Mouse (Mus musculus) hindbrain, embryonic 11.5 days (tissue): ENCODE data around the gene Ifna2. TPM values are rescaled to one million over a fixed set of nuclear protein-coding genes. Genes with fewer than 3 reads are reported as not detected.
A peak's percentile ranks its signal among the peaks of the same experiment; 100 is the strongest.

Source experiments
- ATAC-seq: fragments of 200-750 bp; cut with Nextera tagmentation; 2 replicates; pipeline ENCODE4 v1.8.0; 2017; ENCODE audit warnings: mild to moderate bottlenecking, moderate TSS enrichment, moderate library complexity; ENCODE audit not compliant: low FRiP score
- DNase-seq: peaks from one replicate; pipeline ENCODE4 v3.0.0-alpha.2; 2015; ENCODE audit warnings: low spot score
- H3K27ac ChIP-seq: fragments of 300-500 bp; sonication (generic); 2 replicates; pipeline ENCODE4 v1.5.1; 2014; ENCODE audit warnings: mild to moderate bottlenecking, low read depth, low read length
- H3K27me3 ChIP-seq: fragments of 300-500 bp; sonication (generic); 2 replicates; pipeline ENCODE4 v1.6.1; 2014; ENCODE audit warnings: mild to moderate bottlenecking, low read length, moderate library complexity, mixed read lengths; ENCODE audit not compliant: control insufficient read depth, insufficient read depth
- H3K36me3 ChIP-seq: fragments of 300-500 bp; sonication (generic); 2 replicates; pipeline ENCODE4 v1.6.1; 2014; ENCODE audit warnings: mild to moderate bottlenecking, low read length, moderate library complexity, mixed read lengths; ENCODE audit not compliant: control insufficient read depth, insufficient read depth
- H3K4me1 ChIP-seq: fragments of 300-500 bp; sonication (generic); replicated peaks from 2 replicates; pipeline ENCODE4 v1.6.1; 2014; ENCODE audit warnings: low read length, mixed read lengths; ENCODE audit not compliant: control insufficient read depth, insufficient read depth
- H3K4me2 ChIP-seq: fragments of 300-500 bp; sonication (generic); replicated peaks from 2 replicates; pipeline ENCODE4 v1.6.1; 2014; ENCODE audit warnings: mild to moderate bottlenecking, low read depth, low read length
- H3K4me3 ChIP-seq: fragments of 300-500 bp; sonication (generic); 2 replicates; pipeline ENCODE4 v1.5.1; 2014; ENCODE audit warnings: low read depth, low read length
- H3K9ac ChIP-seq: fragments of 300-500 bp; sonication (generic); 2 replicates; pipeline ENCODE4 v1.6.1; 2014; ENCODE audit warnings: low read depth, low read length
- H3K9me3 ChIP-seq: fragments of 300-500 bp; sonication (generic); 2 replicates; pipeline ENCODE4 v1.6.1; 2016; ENCODE audit warnings: low read length; ENCODE audit not compliant: control insufficient read depth
- WGBS: fragments of 180-500 bp; shearing (Covaris S2); extraction: QIAGEN DNeasy Blood & Tissue Kit; methylation state at CpG from one replicate; pipeline ENCODE4 v1.1.7; 2014; 5-methylcytosine and 5-hydroxymethylcytosine counted together
- polyA plus RNA-seq: library from polyadenylated mRNA; unstranded; fragments of >200 nt; fragmentation: Nextera tagmentation; extraction: Ambion mirVana; gene quantifications from 2 replicates; pipeline ENCODE4 v1.2.1, GENCODE M21; 2014

Gene Ifna2
- polyA plus RNA-seq, 1 experiment from 2014 or later = not detected

- Histone ChIP-seq H3K4me1 (no peaks in the 10 kb centered on the region), H3K4me3 (no peak within 1 kb of the TSS), H3K36me3 (no peaks in the 10 kb centered on the region), H3K9ac (no peak within 1 kb of the TSS), H3K4me2 (no peak within 1 kb of the TSS), H3K27ac (no peak within 1 kb of the TSS), H3K9me3 (no peaks in the 10 kb centered on the region), H3K27me3 (no peaks in the 10 kb centered on the region)
- ATAC-seq = no peak
- WGBS = 81% methylated on average over 2 of the region's 2 CpGs
- no peak for DNase-seq
Observed at GRCm38 (mm10) chr4:88691259-88691658, 7.5 kb upstream of the Ifna2 start, which contains the start of gene Ifnab. Gene Ifnab, minus strand, starts transcription at chr4:88691359.

DNA sequence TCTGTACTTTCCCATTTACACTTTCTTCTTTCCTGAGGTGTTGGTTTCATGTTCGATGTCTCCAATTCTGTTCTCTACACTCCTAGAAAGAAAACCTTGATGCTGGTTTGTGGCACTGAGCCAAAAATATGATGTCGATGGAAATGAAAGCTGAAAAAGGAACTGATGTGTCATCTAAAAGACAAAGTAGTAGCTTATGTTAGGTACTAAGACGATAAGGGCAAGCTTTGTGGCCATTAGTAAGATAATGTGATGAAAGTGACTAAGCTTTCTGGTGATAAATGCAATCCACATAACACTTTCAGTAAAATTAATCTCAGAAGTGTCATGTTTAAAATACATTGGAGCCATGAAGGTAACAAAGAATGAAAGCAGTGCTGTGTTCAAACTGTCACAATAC, 2.4 kb downstream of the Ifna2 start:
- Histone ChIP-seq H3K4me3 (no peak overlapping the region), H3K27ac (no peak overlapping the region), H3K4me1 (no peaks in the 10 kb centered on the region), H3K27me3 (no peaks in the 10 kb centered on the region), H3K9me3 (no peaks in the 10 kb centered on the region), H3K9ac (no peak overlapping the region), H3K4me2 (no peak overlapping the region), H3K36me3 (no peaks in the 10 kb centered on the region)
- no peak for ATAC-seq
- DNase-seq = no peak
- 85% methylated on average over 3 of the region's 3 CpGs for WGBS

DNA sequence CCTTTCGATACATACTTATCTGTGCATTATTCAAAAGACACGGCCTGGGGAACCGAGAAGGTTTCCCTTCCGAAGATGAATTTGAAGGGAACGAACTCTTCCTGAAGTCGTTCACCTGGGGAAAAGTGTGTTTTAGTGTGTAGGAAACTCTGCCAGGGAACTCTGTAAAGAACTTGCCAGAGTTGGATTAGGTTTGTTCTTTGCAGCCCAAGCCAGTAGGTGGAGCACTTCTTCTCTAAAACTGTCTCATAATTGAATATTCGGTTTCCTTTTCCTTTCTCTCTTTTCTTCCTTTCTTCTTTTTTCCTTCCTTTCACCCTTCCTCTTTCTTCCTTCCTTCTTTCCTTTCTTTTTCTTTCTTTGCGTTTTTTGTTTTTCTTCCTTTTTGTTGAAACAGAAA, 3.4 kb downstream of the Ifna2 start:
- Histone ChIP-seq H3K9me3 (no peaks in the 10 kb centered on the region), H3K36me3 (no peaks in the 10 kb centered on the region), H3K4me3 (no peak overlapping the region), H3K4me1 (no peaks in the 10 kb centered on the region), H3K27me3 (no peaks in the 10 kb centered on the region), H3K9ac (no peak overlapping the region), H3K4me2 (no peak overlapping the region), H3K27ac (no peak overlapping the region)
- WGBS = 58% methylated on average over 8 of the region's 8 CpGs
- DNase-seq (peak; percentile 50), ATAC-seq (no peak)

- Histone ChIP-seq H3K4me3 (no peak within 1 kb of the TSS), H3K4me2 (no peak within 1 kb of the TSS), H3K27me3 (no peaks in the 10 kb centered on the region), H3K4me1 (no peaks in the 10 kb centered on the region), H3K9me3 (no peaks in the 10 kb centered on the region), H3K36me3 (no peaks in the 10 kb centered on the region), H3K27ac (no peak within 1 kb of the TSS), H3K9ac (no peak within 1 kb of the TSS)
- no peak for ATAC-seq
- 85% methylated on average over 1 of the region's 1 CpGs for WGBS
- DNase-seq = no peak
Observed at GRCm38 (mm10) chr4:88676824-88677223, 6.9 kb downstream of the Ifna2 start, which contains the start of gene Ifna16. Gene Ifna16, minus strand, starts transcription at chr4:88676924.

- ATAC-seq (no peak), DNase-seq (no peak)
- H3K27ac ChIP-seq = no peak overlapping the region
- no peak overlapping the region for H3K9ac ChIP-seq
- H3K4me1 ChIP-seq = no peaks in the 10 kb centered on the region
- whole genome bisulfite sequencing = 62% methylated on average over 1 of the region's 1 CpGs
- no peaks in the 10 kb centered on the region for H3K36me3 ChIP-seq
- H3K4me2 ChIP-seq = no peak overlapping the region
- no peak overlapping the region for H3K4me3 ChIP-seq
- no peaks in the 10 kb centered on the region for H3K9me3 ChIP-seq
- H3K27me3 ChIP-seq = no peaks in the 10 kb centered on the region
Observed at GRCm38 (mm10) chr4:88655461-88655860, 28.3 kb downstream of the Ifna2 start.

- WGBS = 77% methylated on average over 3 of the region's 3 CpGs
- H3K27ac ChIP-seq = no peak overlapping the region
- H3K27me3 ChIP-seq = no peaks in the 10 kb centered on the region
- DNase-seq = no peak
- no peaks in the 10 kb centered on the region for H3K36me3 ChIP-seq
- H3K9ac ChIP-seq = no peak overlapping the region
- H3K4me3 ChIP-seq = no peak overlapping the region
- H3K4me2 ChIP-seq = no peak overlapping the region
- H3K4me1 ChIP-seq = no peaks in the 10 kb centered on the region
- ATAC-seq = no peak
- no peaks in the 10 kb centered on the region for H3K9me3 ChIP-seq
Observed at GRCm38 (mm10) chr4:88653644-88654043, 30.1 kb downstream of the Ifna2 start.

- Histone ChIP-seq H3K4me3 (no peak within 1 kb of the TSS), H3K4me2 (no peak within 1 kb of the TSS), H3K4me1 (no peaks in the 10 kb centered on the region), H3K27me3 (no peaks in the 10 kb centered on the region), H3K36me3 (no peaks in the 10 kb centered on the region), H3K9ac (no peak within 1 kb of the TSS), H3K9me3 (no peaks in the 10 kb centered on the region), H3K27ac (no peak within 1 kb of the TSS)
- WGBS = 65% methylated on average over 2 of the region's 2 CpGs
- ATAC-seq (no peak), DNase-seq (no peak)
Observed at GRCm38 (mm10) chr4:88644359-88644758, 39.4 kb downstream of the Ifna2 start, which contains the start of gene Ifna13. Gene Ifna13, minus strand, starts transcription at chr4:88644459.

DNA sequence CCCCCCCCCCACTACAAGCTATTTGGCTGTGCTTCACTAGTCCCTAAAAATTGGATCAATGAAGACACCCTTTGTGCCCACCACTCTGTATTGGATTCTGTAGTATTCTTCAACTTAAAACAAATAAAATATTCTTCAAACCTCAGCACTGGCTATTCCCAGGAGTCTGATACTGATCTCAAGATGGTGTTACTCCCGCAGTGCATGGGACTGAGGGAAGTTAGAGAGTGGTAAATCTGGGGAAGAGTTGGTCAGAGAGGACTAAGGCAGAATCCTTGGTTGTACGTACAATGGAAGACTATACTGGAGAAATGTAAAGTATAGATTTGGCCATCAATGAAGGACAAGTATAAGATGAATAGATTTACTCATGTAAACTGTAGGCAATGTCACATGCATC, 41.2 kb downstream of the Ifna2 start:
- ATAC-seq = 0 out of 2 replicates have a peak, but pooled peaks have one; percentile 20

GRCm38 (mm10) chr4:88641077-88641831, 42.5 kb downstream of the Ifna2 start:
- Histone ChIP-seq H3K4me1 (no peaks in the 10 kb centered on the region), H3K4me3 (no peak overlapping the region), H3K27me3 (no peaks in the 10 kb centered on the region), H3K9me3 (no peaks in the 10 kb centered on the region), H3K9ac (no peak overlapping the region), H3K36me3 (no peaks in the 10 kb centered on the region), H3K4me2 (0 out of 2 replicates have a peak overlapping the region, but pooled peaks have one; percentile 22), H3K27ac (no peak overlapping the region; the same call in 1 of the 2 replicates)
- ATAC-seq = peak; percentile 93
- peak; percentile 100 for DNase-seq
- WGBS = 22% methylated on average over 11 of the region's 11 CpGs

More for the DNA sequence above, 41.2 kb downstream of the Ifna2 start:
- H3K27ac ChIP-seq = no peak overlapping the region
- DNase-seq = no peak
- no peaks in the 10 kb centered on the region for H3K4me1 ChIP-seq
- no peaks in the 10 kb centered on the region for H3K27me3 ChIP-seq
- H3K36me3 ChIP-seq = no peaks in the 10 kb centered on the region
- WGBS = 41% methylated on average over 2 of the region's 2 CpGs
- H3K9ac ChIP-seq = no peak overlapping the region
- H3K4me3 ChIP-seq = no peak overlapping the region
- no peak overlapping the region for H3K4me2 ChIP-seq
- no peaks in the 10 kb centered on the region for H3K9me3 ChIP-seq
